Mouse (Mus musculus) spleen, adult 2 months (tissue): ENCODE results near the gene Mis12. TPM values are rescaled to one million over a fixed set of nuclear protein-coding genes. Genes with fewer than 3 reads are reported as not detected.
A peak's percentile ranks its signal among the peaks of the same experiment; 100 is the strongest.

Source experiments
- DNase-seq, 2 experiments: peaks; one replicate each; pipeline versions ENCODE4 v3.0.0 to v3.0.0-alpha.2; 2012 to 2021; ENCODE audit warnings: low spot score in 2 of 2, low read depth in 1 of 2
- H3K27ac ChIP-seq: fragments of 200-500 bp; 2 replicates; pipeline ENCODE4 v1.5.1; 2012; ENCODE audit warnings: low read length, inconsistent platforms; ENCODE audit not compliant: insufficient read depth
- H3K27me3 ChIP-seq: fragments of 200-500 bp; 2 replicates; pipeline ENCODE4 v1.6.1; 2012; ENCODE audit warnings: mild to moderate bottlenecking, moderate library complexity, low read length, inconsistent platforms; ENCODE audit not compliant: control insufficient read depth, insufficient read depth
- H3K36me3 ChIP-seq: fragments of 200-500 bp; 2 replicates; pipeline ENCODE4 v1.6.1; 2012; ENCODE audit warnings: mild to moderate bottlenecking, low read length, inconsistent platforms; ENCODE audit not compliant: control insufficient read depth, insufficient read depth
- H3K4me1 ChIP-seq: fragments of 200-500 bp; 2 replicates; pipeline ENCODE4 v1.6.1; 2011; ENCODE audit warnings: inconsistent platforms; ENCODE audit not compliant: control insufficient read depth, insufficient read depth, insufficient read length
- H3K4me3 ChIP-seq: fragments of 200-500 bp; 2 replicates; pipeline ENCODE4 v1.5.1; 2011; ENCODE audit warnings: mild to moderate bottlenecking, inconsistent platforms; ENCODE audit not compliant: insufficient read depth, insufficient read length; ENCODE audit errors: extremely low read depth
- CTCF ChIP-seq: fragments of 200-500 bp; IDR thresholded peaks from 2 replicates; pipeline ENCODE4 v1.5.1; 2011; ENCODE audit warnings: mild to moderate bottlenecking, inconsistent platforms; ENCODE audit not compliant: insufficient read depth, insufficient read length, insufficient replicate concordance; ENCODE audit errors: extremely low read depth
- POLR2A ChIP-seq: fragments of 200-500 bp; IDR thresholded peaks from 2 replicates; pipeline ENCODE4 v1.6.1; 2011; ENCODE audit warnings: low read depth, low read length, inconsistent platforms
- WGBS: fragments of 180-500 bp; shearing (Covaris S2); methylation state at CpG from one replicate; pipeline ENCODE4 v1.1.7; 2018; 5-methylcytosine and 5-hydroxymethylcytosine counted together
- polyA plus RNA-seq: library from polyadenylated mRNA; depleted of rRNA; stranded (reverse); fragments of >200 nt; gene quantifications from 2 replicates; pipeline ENCODE4 v1.2.3, GENCODE M21; 2012

Mis12 gene
- polyA plus RNA-seq, 1 experiment: 2.9 TPM

GRCm38 (mm10) chr11:71012743-71013142 is 6.7 kb upstream of the Mis12 start:
- TF ChIP-seq CTCF (no peak), POLR2A (no peak)
- Histone ChIP-seq H3K27ac (no peak overlapping the region), H3K36me3 (peaks cover 27% of the 10 kb centered on the region), H3K27me3 (no peaks in the 10 kb centered on the region), H3K4me1 (no peaks in the 10 kb centered on the region), H3K4me3 (no peak overlapping the region)
- DNase-seq: no peak
- 94% methylated on average over 7 of the region's 7 CpGs for WGBS

DNA sequence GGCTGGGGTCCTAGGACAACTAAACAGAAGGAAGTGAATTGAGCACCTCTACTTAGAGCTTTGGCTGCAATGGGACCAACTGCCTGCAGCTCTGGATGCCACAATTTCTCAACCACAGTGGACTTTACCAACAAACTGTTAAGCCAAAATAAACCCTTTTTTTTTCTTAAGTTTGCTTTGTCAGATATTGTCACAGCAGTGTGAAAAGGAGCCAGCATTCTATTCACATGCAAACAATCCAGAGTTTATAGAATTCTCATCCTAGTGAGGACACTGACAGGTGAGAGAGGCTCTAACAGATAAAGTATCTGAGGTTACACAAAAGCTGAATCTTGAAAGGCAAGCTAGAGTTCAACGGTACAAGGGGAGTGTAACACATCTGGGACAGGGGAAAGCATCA is 2.4 kb upstream of the Mis12 start:
- H3K4me1 ChIP-seq: peaks cover 5% of the 10 kb centered on the region; the same call in 1 of the 2 replicates
- peaks cover 11% of the 10 kb centered on the region for H3K36me3 ChIP-seq
- WGBS: 96% methylated on average over 1 of the region's 1 CpGs
- no peaks in the 10 kb centered on the region for H3K27me3 ChIP-seq
- no peak overlapping the region for H3K27ac ChIP-seq
- DNase-seq: no peak
- TF ChIP-seq POLR2A (no peak), CTCF (no peak)
- H3K4me3 ChIP-seq: no peak overlapping the region

DNA sequence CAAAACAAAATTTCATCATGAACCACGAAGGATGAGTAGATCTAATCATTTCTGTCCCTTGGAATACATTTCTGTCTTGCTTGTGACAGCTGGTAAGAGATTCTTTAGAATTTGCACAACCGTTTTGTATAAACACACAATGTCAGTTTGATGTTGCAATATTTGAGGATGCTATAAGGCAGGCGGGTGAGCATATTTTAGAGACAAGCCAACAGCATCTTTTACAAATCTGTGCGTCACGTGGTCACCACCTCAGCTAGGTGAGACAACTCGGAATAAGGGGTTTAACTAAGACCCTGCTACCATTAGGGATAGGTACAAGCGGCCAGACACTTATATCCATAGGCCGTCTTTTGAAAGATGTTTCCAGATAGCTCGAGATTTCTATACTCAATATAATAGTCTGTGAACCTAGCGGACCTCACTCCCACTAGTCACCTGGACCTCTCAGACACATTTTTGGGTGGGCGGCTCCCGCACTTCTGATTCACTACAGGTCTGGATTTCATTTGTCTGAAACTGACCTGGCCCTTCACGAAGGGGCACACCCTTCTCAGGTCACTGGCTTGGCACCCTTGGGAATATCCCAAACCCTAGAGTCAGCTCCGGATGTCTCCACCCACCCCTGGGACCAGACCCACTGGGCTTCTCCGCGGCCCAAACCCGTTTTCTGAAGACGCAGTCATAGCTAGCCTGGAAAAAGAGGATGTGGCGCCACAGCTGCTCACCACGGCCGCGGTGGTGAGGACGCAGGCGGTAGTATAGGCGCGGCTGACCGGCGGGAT is 803 bp upstream of the Mis12 start:
- Histone ChIP-seq H3K27me3 (no peaks in the 10 kb centered on the region), H3K4me1 (peaks cover 7% of the 10 kb centered on the region), H3K36me3 (peaks cover 4% of the 10 kb centered on the region; the same call in 1 of the 2 replicates), H3K27ac (peak overlapping the region; percentile 86), H3K4me3 (peak overlapping the region; percentile 89)
- DNase-seq: no peak
- WGBS: 6% methylated on average over 28 of the region's 28 CpGs
- no peak for TF ChIP-seq CTCF
- TF ChIP-seq POLR2A: no peak; the same call in 1 of the 2 replicates

DNA sequence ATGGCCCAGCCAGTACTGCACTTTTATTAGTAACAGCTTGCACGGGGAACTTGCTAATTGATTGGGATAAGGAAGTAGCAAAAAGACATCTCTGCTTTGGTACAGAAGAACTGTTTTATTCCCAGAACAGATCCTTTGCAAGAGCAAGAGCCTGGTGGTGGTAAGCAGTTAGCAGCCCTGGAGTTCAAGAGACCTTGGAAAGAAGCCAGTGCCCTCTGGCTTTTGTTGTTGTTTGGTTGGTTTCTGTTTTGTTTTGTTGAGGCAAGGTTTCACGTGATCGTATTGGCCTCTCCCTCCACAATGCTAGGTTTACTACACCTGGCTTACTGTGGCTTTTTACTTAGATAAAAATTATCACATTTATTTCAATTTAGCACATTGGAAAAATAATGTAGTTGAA is 8.9 kb downstream of the Mis12 start:
- Histone ChIP-seq H3K27me3 (no peaks in the 10 kb centered on the region), H3K36me3 (peaks cover 18% of the 10 kb centered on the region), H3K27ac (no peak overlapping the region), H3K4me1 (no peaks in the 10 kb centered on the region), H3K4me3 (no peak overlapping the region)
- WGBS: 74% methylated on average over 3 of the region's 3 CpGs
- TF ChIP-seq POLR2A: no peak
- no peak for TF ChIP-seq CTCF
- no peak for DNase-seq

DNA sequence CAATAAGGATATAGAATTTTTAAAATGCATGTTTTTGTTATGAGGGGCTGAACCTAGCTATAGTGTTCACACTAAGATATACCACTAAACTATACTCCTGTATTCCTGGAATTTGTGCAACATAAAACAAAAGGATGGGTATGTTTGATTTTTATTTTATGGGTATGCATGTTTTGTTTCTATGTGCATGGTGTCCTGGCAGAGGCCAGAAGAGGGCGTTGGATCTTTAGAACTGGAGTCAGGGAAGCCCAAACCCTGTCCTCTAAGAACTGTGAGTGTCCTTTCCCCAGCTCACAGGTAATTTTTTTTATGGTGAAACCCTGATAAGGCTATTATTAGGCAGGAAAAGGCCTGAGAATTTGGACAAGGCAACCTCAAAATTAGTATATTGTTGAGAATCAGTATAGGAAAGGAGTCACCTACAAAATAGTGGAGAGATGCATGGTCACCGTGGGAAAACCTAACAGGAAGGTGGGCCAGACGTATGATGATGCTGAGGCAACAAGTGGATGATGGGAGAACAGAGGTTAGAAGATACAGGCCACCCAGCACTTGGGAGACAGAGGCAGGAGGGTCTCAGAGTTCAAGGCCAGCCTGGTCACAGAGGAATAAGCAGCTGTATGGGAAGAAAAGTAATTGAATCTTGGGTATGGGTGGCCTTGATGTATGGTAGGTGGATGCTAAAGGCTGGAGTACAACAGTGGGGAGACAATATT is 10.2 kb downstream of the Mis12 start:
- DNase-seq: no peak
- Histone ChIP-seq H3K4me1 (no peaks in the 10 kb centered on the region), H3K36me3 (peaks cover 15% of the 10 kb centered on the region), H3K4me3 (no peak overlapping the region), H3K27me3 (0 out of 2 replicates have a peak, but pooled peaks cover 2% of the 10 kb centered on the region), H3K27ac (no peak overlapping the region)
- 83% methylated on average over 3 of the region's 3 CpGs for WGBS
- TF ChIP-seq POLR2A (no peak), CTCF (no peak)

- H3K4me1 ChIP-seq: no peaks in the 10 kb centered on the region
- H3K27ac ChIP-seq: no peak overlapping the region
- TF ChIP-seq POLR2A (no peak), CTCF (no peak)
- H3K4me3 ChIP-seq: no peak overlapping the region
- DNase-seq: no peak
- 84% methylated on average over 7 of the region's 7 CpGs for WGBS
- 0 out of 2 replicates have a peak, but pooled peaks cover 2% of the 10 kb centered on the region for H3K36me3 ChIP-seq
- 0 out of 2 replicates have a peak, but pooled peaks cover 2% of the 10 kb centered on the region for H3K27me3 ChIP-seq
These were observed 12.7 kb downstream of the Mis12 start for GRCm38 (mm10) chr11:71032070-71032469.
